Mouse (Mus musculus) olfactory bulb, adult 2 months (tissue): ENCODE results near the gene Susd2.

ENCODE experiments used
- CTCF ChIP-seq: fragments of 200-500 bp; IDR thresholded peaks from 2 replicates; pipeline ENCODE4 v1.5.1; 2012; ENCODE audit warnings: low read depth, mild to moderate bottlenecking, low read length, moderate library complexity; ENCODE audit not compliant: insufficient read depth
- POLR2A ChIP-seq: fragments of 200-500 bp; IDR thresholded peaks from 2 replicates; pipeline ENCODE4 v1.6.1; 2012; ENCODE audit warnings: mild to moderate bottlenecking, low read depth, low read length, moderate library complexity; ENCODE audit not compliant: insufficient read depth

- TF ChIP-seq POLR2A (no peak), CTCF (no peak)
Observed at GRCm38 (mm10) chr10:75625920-75626319, 17.9 kb downstream of the Susd2 start.
